Mouse (Mus musculus): Measurements from ENCODE around the gene Syndig1.
A peak's percentile ranks its signal among the peaks of the same experiment; 100 is the strongest.

The Syndig1 gene

DNA sequence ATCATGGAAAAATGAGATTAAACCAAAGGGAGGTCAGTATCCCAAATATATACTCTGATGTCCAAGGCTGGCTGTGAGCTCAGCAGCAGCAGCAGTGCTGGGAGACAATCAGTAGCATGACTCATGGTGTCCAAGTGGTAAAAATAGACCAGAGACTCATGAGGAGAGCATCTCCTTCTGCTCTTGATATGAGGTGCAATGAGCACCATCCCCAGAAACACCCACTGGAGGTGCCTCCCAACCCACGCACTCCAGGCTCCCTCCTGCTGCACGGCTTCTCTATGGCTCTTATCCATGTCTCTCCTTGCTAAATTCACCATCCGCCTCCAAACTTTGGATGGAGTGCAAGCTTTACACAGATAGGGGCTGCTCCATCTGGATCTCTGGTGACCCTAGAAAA lies 44.3 kb downstream of the Syndig1 start:
- DNase-seq (ENCODE audit: inconsistent ontology term), result no peak

- DNase-seq (ENCODE audit: inconsistent ontology term), result no peak
These were observed 48.9 kb downstream of the Syndig1 start for GRCm38 (mm10) chr2:149877954-149878353.

GRCm38 (mm10) chr2:149887634-149888033 lies 58.6 kb downstream of the Syndig1 start:
- peak; percentile 81 for DNase-seq (ENCODE audit: inconsistent ontology term)

DNA sequence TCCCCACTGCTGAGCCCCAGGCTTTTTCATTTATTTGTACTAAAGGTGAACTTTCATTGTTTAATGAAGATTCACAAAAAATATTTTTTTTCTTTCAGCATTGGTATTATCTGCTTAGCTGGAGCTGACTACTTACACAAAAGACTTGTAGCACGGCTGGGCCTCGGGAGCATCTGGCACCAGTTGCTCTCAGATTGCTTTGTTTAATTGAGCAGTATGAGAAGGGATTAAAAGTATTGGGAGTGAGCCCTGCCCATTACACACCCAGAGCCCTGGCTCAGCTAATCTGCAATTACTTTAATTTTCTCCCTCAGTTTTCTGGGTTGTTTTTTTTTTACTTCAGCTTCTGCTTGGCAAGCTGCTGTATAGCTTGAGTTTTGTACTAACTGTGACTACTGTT lies 62.6 kb downstream of the Syndig1 start:
- DNase-seq (ENCODE audit: inconsistent ontology term), result no peak

- no peak for DNase-seq (ENCODE audit: inconsistent ontology term)
These were observed 67.3 kb downstream of the Syndig1 start for GRCm38 (mm10) chr2:149896337-149896736.

DNA sequence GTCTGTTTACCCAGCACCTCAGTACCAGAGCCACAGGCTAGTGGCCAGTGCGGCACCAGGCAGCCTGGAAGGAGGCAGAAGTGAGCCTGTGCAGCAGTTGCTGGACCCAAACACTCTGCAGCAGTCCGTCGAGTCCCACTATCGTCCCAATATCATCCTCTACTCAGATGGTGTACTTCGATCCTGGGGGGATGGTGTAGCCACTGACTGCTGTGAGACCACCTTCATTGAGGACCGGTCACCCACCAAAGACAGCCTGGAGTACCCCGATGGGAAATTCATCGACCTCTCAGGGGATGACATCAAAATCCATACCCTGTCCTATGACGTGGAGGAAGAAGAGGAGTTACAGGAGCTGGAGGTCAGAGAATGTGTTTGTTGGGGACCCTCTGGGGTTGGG lies 70.6 kb downstream of the Syndig1 start:
- no peak for DNase-seq (ENCODE audit: inconsistent ontology term)

DNA sequence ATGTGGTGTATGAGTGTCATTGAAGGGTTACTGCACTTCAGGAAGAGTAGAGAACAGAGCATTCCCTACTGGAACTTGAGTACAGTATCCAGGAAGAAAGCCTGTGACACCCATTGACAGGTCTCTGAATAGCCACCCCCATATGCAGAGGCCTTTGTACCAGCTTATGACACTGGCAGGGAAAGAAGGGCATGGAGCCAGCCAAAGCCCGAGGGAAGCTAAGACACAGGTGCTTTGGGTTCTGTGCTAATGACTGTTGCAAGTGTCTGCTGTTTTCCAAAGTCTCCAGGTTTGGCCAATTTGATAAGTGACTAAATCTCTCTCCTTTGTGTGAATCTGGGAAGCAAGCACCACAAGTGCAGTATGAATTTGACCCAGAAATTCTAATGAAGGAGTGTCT lies 71.6 kb downstream of the Syndig1 start:
- no peak for DNase-seq (ENCODE audit: inconsistent ontology term)

- no peak for DNase-seq (ENCODE audit: inconsistent ontology term)
These were observed 75.4 kb downstream of the Syndig1 start for GRCm38 (mm10) chr2:149904405-149904804.

DNA sequence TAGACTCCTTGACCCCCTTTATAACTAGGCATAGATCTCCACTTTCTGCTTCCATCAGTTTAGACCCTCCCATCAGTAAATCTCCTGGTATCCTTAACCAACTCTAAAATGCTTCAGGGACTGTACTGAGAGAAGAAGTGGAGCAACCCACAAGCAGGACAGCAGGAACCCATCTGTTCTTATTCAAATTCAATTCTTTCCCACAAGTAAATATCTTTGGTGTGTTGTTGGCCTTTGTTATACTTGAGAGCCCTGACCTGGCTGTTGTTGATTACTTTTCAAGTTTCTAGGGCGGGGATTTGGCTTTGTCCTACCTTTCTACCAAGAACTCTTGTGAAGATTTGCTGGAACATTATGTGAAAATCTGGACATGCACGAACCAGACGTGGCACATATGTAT lies 77.7 kb downstream of the Syndig1 start:
- no peak for DNase-seq (ENCODE audit: inconsistent ontology term)

- no peak for DNase-seq (ENCODE audit: inconsistent ontology term)
These were observed 88.2 kb downstream of the Syndig1 start for GRCm38 (mm10) chr2:149917162-149917561.

DNA sequence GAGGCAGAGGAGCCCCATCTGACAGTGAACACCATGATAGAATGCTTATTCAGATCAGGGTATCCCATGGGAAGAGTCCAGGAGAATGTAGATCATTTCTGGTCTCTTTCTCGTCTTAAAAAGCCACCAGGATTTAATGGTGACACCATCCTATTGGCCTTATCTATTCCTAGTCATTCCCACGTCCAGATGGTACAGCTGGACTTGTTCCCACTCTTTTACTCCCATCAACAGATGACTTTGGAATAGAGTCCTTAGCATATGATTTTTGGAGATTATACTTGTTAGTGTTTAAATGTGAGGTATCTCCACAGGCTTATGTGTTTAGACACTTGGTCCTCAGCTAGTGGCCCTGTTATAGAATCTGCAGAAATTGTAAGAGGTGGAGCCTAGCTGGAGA lies 94.5 kb downstream of the Syndig1 start:
- DNase-seq (ENCODE audit: inconsistent ontology term), result no peak

DNA sequence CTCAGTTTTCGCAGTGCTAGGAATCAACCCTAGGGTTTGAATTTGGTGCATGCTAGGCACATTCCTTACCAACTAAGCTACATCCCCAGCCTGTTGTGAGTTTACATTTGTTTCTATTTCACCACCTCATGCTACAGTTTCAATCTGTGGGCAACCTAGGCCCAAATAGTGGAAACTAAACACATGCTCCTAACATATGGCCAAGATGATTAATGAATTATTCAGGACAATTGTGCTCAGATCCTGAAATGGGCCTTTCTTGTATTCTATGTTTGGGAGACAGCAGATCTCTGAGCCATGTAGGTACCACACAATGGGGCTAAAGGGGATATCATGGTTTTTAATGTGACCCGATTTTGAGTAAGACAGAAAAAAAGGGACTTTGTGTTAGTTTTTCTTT lies 96.9 kb downstream of the Syndig1 start:
- no peak for DNase-seq (ENCODE audit: inconsistent ontology term)

DNA sequence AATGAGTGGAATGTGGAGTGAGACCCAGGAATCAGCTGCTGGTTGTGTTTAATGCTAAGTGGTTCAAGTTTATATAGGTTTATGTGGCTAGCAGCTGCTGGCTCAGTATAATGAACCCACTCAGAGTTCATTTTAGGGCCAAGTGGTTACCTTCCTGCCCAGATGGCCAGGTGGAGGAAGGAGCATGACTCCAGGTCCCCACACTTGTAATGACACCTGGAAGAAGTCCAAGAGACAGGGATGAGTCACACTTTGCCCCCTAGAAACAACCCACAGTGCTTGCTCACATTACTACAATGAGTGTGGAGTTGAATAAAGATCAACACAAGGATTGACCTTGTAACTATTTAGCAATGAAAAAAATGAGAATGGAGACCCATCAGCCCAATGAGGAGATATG lies 98.0 kb downstream of the Syndig1 start:
- DNase-seq (ENCODE audit: inconsistent ontology term), result peak; percentile 26

DNA sequence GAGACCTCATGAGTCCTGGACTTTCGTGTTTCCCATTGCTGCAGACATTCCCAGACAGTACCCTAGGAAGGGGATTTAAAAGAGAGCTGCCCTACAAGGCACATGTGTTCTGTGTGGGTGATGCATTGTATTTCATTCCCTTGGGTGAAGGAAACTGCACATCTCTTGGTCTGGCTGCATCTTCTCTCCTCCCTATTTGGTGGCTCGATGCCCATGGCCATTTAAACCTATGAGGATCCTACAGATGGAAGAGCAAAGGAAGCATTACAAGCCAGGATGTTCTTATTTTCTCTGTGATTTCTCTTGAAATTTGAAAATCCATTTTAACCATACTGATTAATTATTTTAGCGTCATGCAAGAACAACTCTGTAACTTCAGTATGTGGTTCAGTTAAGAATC lies 98.5 kb downstream of the Syndig1 start:
- no peak for DNase-seq (ENCODE audit: inconsistent ontology term)

GRCm38 (mm10) chr2:149929986-149930385 lies 101.0 kb downstream of the Syndig1 start:
- DNase-seq (ENCODE audit: inconsistent ontology term), result no peak

DNA sequence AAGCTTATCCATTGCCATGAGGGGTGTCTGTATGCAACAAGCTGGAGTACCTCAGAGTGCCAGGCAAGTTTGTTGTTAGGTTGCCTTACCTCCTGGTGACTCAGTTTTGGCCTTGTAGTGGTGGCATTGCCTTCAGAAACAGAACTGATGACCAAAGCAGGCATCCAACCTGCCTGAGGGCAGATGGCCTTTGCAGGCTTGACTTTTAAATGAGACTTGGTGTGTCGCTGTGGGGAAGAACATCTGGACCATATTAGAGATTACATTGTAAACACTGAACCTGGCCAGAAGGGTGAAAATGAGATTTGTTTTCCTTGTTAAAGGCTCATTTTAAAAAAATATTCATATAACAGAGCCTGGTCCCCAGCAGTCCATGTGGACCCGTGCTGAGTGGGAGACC lies 102.1 kb downstream of the Syndig1 start:
- no peak for DNase-seq (ENCODE audit: inconsistent ontology term)

DNA sequence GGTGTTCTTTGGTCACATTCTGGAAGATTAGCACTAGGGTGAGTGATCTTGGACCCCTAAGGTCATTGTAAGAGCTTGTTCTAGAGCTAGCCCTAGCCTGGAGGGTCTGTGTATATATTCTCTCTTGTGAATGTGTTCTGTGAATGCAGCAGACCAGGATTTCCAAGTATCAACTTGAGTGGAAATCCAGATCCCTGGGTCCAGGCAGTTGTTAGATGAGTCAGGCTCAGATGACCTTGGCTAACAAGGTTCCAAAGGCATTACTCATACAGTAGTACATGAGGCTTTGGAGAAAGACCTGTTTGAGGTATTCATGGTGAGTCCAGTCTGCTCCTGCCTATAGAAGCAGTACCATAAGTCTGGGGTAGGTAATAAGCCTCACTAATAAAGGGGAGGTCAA lies 103.1 kb downstream of the Syndig1 start:
- DNase-seq (ENCODE audit: inconsistent ontology term), result peak; percentile 70

DNA sequence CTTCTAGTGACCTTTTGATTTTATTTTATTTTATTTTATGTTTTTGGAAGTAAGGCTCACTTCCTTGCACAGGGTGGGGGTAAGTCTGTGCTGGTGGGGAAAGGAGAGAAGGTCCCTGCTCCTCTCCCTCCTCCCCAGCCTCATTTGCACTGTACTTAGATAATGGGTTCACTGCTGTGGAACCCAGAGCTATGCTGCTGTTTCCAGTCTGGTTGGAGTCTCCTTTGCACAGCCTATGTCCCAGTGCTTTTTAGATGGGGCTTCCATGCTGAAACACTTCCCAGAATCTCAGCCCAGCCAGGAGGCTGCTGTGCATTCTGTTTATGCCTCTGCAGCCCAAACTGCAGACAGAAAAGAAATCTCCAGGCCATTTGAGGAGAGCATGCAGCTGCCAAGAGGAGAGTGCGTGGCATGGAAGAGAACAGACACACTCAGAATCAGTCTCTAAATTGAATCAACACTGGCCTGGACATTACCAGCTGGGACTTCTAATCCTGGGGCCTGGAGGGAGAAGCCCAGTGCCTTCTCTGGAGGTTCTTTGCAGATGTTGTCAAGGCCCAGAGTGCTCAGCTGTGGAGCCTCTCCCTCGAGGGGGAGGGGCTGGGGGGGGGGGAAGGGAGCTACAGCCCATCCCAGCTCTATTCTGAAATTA lies 104.4 kb downstream of the Syndig1 start:
- DNase-seq (ENCODE audit: inconsistent ontology term), result no peak

GRCm38 (mm10) chr2:149934139-149934538 lies 105.1 kb downstream of the Syndig1 start:
- DNase-seq (ENCODE audit: inconsistent ontology term), result no peak

DNA sequence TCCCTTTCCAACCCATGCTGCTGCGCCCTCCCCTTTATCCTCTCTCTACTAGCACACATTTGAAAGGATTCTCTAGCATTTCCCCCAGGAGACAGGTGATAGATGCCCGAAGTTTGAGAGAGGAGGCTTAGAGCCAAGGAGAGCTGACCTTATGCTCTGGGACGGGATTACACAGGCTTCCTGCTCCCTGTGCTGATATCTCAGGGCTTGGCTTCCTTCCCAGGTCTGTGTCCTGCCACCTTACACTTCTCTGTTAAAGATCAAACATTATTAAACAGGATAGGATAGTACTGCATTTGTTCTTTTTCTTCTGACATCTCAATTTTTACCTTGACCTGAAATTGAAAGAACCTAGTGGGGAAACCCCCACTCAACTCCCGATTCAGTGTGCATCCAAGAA lies 109.8 kb downstream of the Syndig1 start:
- no peak for DNase-seq (ENCODE audit: inconsistent ontology term)

DNA sequence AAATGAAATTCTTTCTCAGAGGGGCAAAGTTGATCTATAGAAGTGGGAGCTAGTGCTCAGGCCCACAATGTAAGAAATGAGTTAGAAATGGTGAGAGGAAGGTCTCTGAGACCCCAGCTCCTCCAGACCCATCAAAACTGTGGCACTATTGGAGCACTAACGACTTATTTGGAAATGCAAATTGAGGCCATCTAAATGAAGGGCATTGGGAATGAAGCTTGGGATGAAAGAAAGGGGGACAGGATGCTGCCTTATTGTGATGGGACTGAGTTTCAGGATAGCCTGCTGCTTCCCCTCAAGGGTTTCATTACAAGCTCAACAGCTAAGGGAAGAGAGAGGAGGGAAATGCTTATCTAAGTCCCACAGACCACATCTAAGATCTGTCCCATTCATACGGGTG lies 110.6 kb downstream of the Syndig1 start:
- DNase-seq (ENCODE audit: inconsistent ontology term), result no peak

- no peak for DNase-seq (ENCODE audit: inconsistent ontology term)
These were observed 121.6 kb downstream of the Syndig1 start for GRCm38 (mm10) chr2:149950641-149951040.

GRCm38 (mm10) chr2:149971014-149971413 lies 142.0 kb downstream of the Syndig1 start:
- DNase-seq (ENCODE audit: inconsistent ontology term), result no peak

DNA sequence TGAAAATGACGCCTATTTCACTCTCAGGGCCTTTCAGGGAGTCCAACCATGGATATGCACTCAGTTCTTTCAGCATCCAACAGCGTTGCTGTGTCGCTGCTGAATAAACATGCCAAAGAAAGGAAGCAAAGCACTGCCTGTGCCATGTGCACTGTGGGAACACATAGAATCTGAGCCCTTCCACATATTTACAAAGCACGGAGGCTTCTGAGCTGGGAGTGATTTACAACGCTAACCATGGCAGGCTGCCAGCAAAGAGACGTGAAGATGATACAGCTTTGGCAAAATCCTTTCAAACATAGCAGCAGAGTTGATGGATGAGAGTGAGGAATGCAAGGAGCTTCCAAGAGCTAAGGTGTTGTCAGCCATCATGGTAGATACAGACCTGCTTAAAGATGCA lies 144.6 kb downstream of the Syndig1 start:
- DNase-seq (ENCODE audit: inconsistent ontology term), result no peak

All from Muller cell, postnatal 12 days (primary cell).